Mouse (Mus musculus) right cerebral cortex, postnatal 14 days (tissue): Measurements from ENCODE around the gene Cep55.

Experiments used
- DNase-seq: peaks from one replicate; pipeline ENCODE4 v3.0.0; 2022

The Cep55 gene

DNA sequence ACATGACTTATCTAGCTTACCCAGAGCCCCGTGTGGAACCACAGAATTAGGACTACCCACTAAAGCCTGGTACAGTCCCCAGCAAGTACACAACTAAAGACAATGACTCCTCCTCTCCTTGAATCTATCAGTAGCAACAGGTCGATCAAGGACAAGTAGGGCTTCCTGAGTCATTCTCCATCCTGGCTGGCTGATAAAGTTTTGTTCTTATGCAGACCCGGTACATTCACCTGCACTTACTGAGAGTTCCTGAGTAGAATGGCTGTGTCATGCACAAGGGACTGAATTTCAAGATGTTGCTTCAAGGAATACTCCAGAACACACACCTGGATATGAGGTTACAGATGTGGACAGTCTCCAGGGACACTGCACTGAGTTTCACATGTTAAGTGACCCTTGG is 9.6 kb upstream of the Cep55 start:
- no peak for DNase-seq

DNA sequence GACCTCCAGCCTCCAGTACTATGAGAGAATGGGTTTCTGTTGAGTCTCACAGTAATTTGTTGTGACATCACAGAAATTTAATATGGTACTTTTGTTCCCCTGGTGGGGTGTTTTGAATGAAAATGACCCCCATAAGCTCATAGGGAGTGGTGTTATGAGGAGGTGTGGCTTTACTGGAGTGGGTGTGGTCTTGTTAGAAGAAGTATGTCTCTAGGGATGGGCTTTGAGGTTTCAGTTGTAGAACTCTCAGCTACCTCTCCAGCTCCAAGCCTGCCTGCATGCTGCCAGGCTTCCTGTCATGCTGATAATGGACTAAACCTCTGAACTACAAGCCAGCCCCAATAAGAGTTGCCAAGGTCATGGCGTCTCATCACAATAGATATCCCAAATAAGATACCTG is 5.1 kb upstream of the Cep55 start:
- no peak for DNase-seq

DNA sequence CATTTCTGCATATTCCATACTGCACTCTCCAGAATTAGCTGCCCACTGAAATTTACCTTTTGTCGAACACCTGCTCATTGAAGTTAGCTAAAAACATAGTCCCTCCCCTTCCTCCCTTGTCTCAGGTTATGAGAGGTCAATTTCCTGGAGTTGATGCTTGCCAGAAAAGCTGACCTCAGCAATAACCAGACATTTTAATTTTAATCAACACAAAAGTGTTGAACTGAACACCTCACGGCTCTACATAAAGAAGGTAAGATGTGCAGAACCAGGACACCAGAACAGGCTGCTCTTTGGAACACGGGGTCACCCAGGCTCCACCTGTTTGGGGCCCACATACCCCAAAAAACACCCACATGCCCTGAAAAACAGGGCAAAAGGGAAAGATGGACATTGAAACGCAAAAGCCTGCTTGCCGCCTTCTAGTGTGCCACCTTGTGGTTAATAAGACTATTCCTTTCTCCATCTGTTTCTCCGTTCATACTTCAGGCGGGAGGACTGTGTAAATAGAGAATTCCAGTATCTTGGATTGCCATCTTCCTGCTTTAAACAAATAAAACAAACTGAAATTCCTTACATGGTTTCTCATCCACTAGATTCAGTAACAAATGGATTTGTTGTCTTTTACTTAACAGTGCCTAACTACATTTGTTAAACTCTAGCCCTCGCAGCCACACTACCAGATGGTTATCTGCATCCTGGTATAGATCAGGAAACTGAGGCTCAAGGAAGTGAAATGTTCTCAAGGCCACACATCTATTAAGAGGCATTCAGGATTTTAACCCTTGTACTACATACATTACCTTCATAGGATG is 1.4 kb upstream of the Cep55 start:
- no peak for DNase-seq

DNA sequence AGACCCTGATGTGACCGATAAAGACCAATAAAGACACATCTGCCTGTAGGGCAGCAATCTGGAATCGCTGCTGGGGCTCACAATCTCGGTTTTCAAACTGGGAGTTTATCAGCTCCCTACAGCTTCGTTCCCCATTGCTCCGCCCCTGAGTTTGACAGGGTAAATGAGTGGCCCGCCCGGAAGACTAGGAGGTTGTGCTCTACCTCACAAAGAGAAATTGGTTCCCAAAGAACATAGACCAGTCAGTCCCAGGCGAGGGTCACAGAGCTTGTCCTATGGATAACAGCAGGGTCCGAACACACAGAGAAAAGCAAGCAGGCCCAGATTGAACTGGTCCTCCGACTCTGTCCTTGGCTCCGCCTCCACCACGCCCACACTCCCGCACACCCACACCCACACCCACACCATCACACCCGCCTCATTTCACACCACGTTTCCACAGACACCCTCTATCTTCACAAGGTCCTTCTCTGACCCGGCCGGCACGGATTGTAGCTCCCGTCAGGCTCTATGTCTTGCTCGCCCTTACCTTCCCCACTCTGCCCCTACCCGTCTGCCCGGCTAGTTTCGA is 577 bp upstream of the Cep55 start:
- no peak for DNase-seq

- no peak for DNase-seq
Observed at GRCm38 (mm10) chr19:38055798-38056197, 987 bp downstream of the Cep55 start.

DNA sequence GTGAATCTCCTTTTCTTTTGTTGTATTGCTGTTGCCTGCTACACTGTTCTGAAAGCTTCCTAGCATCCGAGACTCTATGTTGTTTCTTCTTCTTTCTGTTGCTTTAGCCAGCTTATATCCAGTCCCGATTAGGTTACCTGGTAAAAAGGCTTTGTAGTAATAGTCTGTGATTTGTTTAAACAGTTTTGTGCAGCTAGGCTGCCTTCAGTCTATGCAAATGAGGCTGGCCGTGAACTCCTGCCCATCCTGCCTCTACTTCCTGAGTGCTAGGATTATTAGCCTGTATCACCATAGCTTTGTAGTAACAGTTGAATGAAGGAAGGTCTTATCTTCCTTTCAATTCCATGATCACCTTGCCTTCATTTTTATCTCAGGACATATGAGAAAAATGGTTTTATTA is 1.5 kb downstream of the Cep55 start:
- DNase-seq: no peak

GRCm38 (mm10) chr19:38056931-38057330 is 2.1 kb downstream of the Cep55 start:
- DNase-seq: no peak

GRCm38 (mm10) chr19:38063201-38063600 is 8.4 kb downstream of the Cep55 start:
- no peak for DNase-seq

- DNase-seq: no peak
Observed at GRCm38 (mm10) chr19:38064051-38064450, 9.2 kb downstream of the Cep55 start.

- DNase-seq: no peak
Observed at GRCm38 (mm10) chr19:38073226-38073625, 18.4 kb downstream of the Cep55 start.

DNA sequence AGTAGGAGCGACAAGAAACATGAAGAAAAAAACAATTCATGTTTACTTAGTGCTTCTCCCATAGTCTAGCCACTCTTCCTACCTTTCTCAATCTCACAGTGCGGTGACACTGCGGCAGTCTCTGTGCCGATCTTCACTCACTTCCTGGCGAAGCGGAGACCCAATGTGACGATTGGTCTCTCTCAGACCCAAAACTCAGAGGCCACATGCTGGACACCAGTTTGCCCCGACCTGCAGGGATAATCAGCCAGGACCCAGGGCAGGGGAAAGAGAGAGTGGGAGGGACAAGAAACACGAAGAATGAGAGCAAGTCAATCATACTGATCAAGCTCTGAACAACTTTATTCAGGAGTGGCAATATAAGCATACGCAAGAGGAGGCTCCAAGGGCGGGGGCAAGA is 20.2 kb downstream of the Cep55 start:
- DNase-seq: no peak

DNA sequence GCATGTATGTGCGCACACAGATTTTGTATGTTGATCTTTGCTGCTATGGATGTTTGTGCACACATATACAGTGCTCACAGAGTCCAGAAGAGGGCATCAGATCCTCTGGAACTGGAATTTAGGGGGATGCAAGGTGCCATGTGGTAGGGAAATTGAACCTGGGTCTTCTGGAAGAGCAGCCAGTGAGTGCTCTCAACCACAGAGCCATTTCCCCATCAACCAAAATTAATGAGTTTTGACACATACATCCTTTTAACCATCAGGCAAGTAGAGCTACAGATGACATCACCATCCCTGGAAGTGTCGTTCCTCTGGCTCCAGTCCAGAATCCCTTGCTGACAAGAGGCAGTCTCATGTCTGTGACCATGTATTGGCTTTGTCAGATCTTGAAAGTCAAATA is 21.4 kb downstream of the Cep55 start:
- DNase-seq: no peak

DNA sequence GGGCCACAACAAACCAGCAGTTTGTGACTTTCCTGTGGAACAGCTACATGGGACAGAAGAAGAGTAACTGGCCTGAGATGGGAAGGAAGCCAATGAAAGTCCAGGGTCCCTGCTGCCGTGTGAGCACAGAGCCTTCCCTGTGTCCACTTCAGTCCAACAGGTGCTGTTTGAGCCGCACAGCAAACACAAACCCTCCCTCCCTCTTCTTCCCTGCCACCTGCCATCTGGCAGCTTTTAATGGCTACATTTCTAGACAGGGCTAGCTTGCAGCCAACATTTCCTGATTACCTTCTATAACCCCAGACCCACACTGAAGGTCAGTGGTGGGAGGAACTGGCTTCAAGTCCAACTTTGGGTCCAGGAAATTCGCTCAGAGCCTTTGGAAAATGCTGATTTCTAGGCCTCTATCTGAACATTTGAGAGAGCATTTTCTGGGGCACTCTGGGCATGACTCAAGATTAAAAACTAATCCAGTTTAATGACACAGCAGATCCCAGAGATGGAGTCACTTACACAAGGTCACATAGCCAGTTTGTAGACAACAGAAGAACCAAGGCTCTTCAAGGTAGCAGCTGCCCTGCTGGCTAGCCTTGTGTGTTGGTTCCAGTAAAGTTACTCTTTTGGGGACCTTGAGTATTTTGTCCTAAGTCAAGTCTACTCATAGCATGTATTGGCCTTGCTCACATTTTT is 23.2 kb downstream of the Cep55 start:
- DNase-seq: no peak

DNA sequence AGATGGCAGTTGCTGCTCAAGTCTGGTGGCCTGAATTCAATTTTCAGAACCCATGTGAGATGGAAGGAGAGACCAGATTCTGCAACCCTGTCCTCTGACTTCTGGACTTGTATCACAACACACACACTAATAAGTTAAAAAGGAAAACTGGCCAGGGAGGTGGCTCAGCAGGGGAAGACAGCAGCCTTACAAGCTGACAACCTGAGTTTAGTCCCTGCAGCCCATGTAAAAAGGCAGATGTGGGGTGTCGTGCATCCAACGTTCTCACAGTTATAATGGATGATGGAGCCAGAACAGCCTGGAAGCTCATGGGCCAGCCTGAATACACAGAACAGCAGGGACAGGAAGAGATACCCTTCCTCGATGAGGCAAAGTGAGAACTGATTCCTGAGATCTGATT is 26.6 kb downstream of the Cep55 start:
- DNase-seq: no peak

DNA sequence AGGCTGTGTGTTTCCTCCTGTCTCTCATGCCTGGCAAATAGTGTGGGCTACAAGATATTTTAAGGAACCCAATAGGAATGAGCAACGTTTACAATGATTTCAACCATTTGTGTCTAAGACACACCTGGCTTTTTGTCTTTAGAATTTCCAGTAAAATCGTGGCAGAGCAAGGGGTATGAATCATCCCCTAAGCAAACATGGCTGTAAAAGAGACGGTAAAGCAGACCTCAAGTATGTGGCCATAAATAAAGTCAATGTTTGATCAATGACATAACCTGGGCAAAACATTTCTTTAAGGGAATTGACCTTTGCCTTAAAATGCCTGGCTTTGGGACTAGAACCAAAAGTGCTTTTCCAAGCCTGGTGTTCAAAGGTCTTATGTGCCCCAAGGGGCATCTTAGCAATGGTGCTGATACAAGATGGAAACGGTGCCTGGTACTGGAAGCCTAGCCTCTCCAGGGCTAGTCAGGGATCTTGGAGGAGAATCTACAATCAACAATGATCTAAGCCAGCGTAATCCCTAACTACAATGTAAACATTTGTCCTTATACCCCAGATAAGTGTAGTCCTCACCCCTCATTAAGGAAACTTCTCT is 28.2 kb downstream of the Cep55 start:
- DNase-seq: no peak

GRCm38 (mm10) chr19:38085841-38086240 is 31.0 kb downstream of the Cep55 start:
- no peak for DNase-seq

- peak; percentile 33 for DNase-seq
Observed at GRCm38 (mm10) chr19:38086948-38087551, 32.2 kb downstream of the Cep55 start.

DNA sequence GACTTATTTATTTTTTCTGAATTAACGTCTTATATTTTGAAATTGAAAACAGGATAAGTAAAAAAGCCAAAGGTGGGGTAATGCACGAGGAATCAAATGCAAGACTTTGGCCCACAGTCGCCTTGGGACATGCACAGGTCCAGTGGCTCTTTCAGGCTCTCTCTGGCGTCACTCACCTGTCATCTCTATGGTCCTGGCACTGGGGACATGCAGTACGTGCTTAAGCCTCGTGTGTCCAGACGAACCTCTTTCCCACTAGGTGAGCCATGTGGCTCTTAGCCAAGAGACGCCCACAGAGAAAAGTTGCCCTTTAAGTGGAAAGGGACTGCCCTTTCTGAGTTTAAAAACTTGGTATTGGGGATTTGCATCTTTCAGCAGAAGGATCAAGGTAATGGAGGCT is 34.5 kb downstream of the Cep55 start:
- no peak for DNase-seq

- DNase-seq: no peak
Observed at GRCm38 (mm10) chr19:38091512-38091985, 36.7 kb downstream of the Cep55 start.

DNA sequence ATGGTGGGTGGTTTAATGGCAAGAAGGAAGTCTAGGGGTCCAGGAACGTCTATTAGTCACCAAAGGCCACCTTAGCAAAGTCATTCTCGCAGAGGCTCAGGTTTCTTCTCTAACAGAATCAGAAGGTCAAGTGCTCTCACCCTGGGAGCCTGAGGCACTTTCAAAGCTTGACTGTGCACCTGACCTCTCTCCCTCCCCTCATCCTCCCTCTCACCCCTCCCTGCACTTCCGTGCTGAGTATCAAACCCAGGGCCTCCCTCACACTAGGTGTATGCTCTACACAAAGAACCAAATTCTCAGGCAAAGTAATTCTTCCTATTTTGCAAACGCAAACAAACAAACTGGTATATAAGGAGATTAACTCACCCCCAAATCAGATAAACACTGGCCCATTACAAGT is 41.4 kb downstream of the Cep55 start:
- no peak for DNase-seq

DNA sequence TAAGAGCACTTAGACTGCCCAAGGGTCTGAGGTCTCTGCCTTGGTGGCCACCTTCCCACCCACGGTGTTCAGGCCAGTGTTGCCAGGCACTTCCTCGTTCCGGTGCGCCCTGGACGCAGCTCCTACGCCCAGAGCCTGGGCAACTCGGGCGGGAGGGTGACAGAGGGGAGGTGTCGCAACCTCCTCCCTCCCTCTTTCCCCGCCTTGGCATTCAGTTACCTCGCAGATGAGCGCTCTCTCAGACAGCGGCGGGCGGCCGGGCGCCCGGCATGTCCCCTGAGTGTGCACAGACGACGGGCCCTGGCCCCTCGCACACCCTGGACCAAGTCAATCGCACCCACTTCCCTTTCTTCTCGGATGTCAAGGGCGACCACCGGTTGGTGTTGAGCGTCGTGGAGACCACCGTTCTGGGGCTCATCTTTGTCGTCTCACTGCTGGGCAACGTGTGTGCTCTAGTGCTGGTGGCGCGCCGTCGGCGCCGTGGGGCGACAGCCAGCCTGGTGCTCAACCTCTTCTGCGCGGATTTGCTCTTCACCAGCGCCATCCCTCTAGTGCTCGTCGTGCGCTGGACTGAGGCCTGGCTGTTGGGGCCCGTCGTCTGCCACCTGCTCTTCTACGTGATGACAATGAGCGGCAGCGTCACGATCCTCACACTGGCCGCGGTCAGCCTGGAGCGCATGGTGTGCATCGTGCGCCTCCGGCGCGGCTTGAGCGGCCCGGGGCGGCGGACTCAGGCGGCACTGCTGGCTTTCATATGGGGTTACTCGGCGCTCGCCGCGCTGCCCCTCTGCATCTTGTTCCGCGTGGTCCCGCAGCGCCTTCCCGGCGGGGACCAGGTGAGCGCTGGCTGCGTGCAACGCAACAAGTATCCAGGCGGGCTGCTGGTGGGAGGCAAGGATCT is 42.3 kb downstream of the Cep55 start, which contains the start of gene Ffar4:
Gene Ffar4 (plus strand): TSS at position 214 of the 901 bp plus-strand sequence.
- DNase-seq: no peak

DNA sequence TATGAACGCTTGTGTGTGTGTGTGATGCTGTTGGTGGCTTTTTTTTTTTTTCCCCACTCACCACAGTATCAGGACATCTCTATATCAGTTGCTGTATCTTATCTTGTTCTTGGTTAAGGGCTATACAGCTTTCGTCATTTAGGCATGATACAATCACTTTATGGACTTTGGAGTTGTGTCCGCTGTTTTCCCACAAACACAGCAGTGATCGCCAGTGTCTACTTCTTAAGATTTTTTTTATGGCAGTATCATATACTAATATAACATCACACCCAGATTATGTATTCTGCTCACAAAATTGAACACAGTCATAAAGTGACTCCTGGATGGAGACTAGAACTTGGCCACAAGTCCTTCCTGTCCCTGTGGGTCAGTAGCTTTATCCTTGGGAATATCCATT is 53.1 kb downstream of the Cep55 start:
- no peak for DNase-seq
